In the genomic region with DNA sequence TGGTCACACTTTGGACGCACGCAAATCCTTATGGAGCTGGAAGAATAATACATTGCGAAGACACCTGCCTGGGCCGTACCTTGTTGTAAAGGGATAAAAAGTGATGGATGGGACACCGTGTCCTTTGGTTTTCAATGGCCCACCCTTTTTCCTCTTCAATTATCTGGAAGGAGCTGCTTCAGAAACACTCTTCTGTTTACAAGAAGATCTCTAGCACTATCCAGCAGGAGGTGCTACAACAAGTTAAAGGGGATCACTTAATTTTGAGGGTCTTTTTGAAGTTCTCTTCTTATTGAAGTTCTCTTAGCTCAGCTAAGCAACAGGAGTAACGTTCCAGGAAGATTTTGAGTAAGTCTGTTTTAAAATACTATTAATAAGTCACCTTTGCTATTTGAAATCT, we compare ENCODE assay signal across 9 mouse cellular contexts.
DNase-seq lines count a peak whose midpoint lies in the region; ATAC-seq lines count a peak whose summit lies in the region.
"Had no signal": no experiment of that assay in that cellular context is flagged by ENCODE, and none has a peak within 500 bp of the region (broad histone marks: within the 10 kb centered on the region; RNA-seq: fewer than 3 reads in every experiment).

No protein-coding gene starts in this region.

- no peak overlapping the region for H3K9ac ChIP-seq in liver, embryonic 11.5 days (ENCODE audit: low read depth, low read length)
- no peak overlapping the region for H3K9ac ChIP-seq in hindbrain, embryonic 16.5 days (ENCODE audit: low read depth, low read length)
- H3K9ac ChIP-seq in neural tube, embryonic 14.5 days (replicated peaks; ENCODE audit: low read depth, low read length) = no peak overlapping the region

- no peak overlapping the region for H3K4me3 ChIP-seq in liver, embryonic 11.5 days (ENCODE audit: low read depth, low read length)
- H3K4me3 ChIP-seq in embryonic facial prominence, embryonic 10.5 days = peak overlapping the region; percentile 87
- H3K4me3 ChIP-seq in hindbrain, embryonic 16.5 days (ENCODE audit: low read length) = no peak overlapping the region; the same call in 1 of the 2 replicates
- no peak overlapping the region for H3K4me3 ChIP-seq in neural tube, embryonic 14.5 days (ENCODE audit: low read depth, low read length)

- no peaks in the 10 kb centered on the region for H3K9me3 ChIP-seq in liver, embryonic 11.5 days (ENCODE audit: control insufficient read depth, low read length)
- no peaks in the 10 kb centered on the region for H3K9me3 ChIP-seq in embryonic facial prominence, embryonic 10.5 days
- no peaks in the 10 kb centered on the region for H3K9me3 ChIP-seq in hindbrain, embryonic 16.5 days (ENCODE audit: control insufficient read depth, low read length)
- no peaks in the 10 kb centered on the region for H3K9me3 ChIP-seq in neural tube, embryonic 14.5 days (ENCODE audit: control insufficient read depth, low read length)

- no peak overlapping the region for H3K27ac ChIP-seq in liver, embryonic 11.5 days (ENCODE audit: low read depth, low read length)
- no peak overlapping the region for H3K27ac ChIP-seq in embryonic facial prominence, embryonic 10.5 days (replicated peaks)
- no peak overlapping the region for H3K27ac ChIP-seq in hindbrain, embryonic 16.5 days (ENCODE audit: low read depth, low read length)
- no peak overlapping the region for H3K27ac ChIP-seq in neural tube, embryonic 14.5 days (ENCODE audit: low read depth, low read length)

- peaks cover 9% of the 10 kb centered on the region for H3K4me1 ChIP-seq in liver, embryonic 11.5 days (replicated peaks; ENCODE audit: control insufficient read depth, insufficient read depth, low read length)
- peaks cover 42% of the 10 kb centered on the region for H3K4me1 ChIP-seq in embryonic facial prominence, embryonic 10.5 days
- peaks cover 26% of the 10 kb centered on the region for H3K4me1 ChIP-seq in hindbrain, embryonic 16.5 days (ENCODE audit: control insufficient read depth, insufficient read depth, low read depth, low read length)
- H3K4me1 ChIP-seq in neural tube, embryonic 14.5 days (ENCODE audit: control insufficient read depth, insufficient read depth, low read length) = peaks cover 25% of the 10 kb centered on the region

- ATAC-seq in liver, embryonic 11.5 days (replicated peaks; ENCODE audit: low FRiP score) = no peak
- no peak for ATAC-seq in hindbrain, embryonic 16.5 days
- ATAC-seq in neural tube, embryonic 14.5 days (ENCODE audit: low read depth) = no peak

- peak overlapping the region; percentile 30 for H3K4me2 ChIP-seq in liver, embryonic 11.5 days
- peak overlapping the region; percentile 45 for H3K4me2 ChIP-seq in hindbrain, embryonic 16.5 days (ENCODE audit: low read length)
- H3K4me2 ChIP-seq in neural tube, embryonic 14.5 days (ENCODE audit: low read depth, low read length) = peak overlapping the region; percentile 94

- no peaks in the 10 kb centered on the region for H3K36me3 ChIP-seq in liver, embryonic 11.5 days (ENCODE audit: control insufficient read depth, insufficient read depth, low read length)
- H3K36me3 ChIP-seq in embryonic facial prominence, embryonic 10.5 days (replicated peaks) = 0 out of 2 replicates have a peak, but pooled peaks cover 3% of the 10 kb centered on the region
- no peaks in the 10 kb centered on the region for H3K36me3 ChIP-seq in hindbrain, embryonic 16.5 days (ENCODE audit: control insufficient read depth, insufficient read depth, low read length)
- H3K36me3 ChIP-seq in neural tube, embryonic 14.5 days (ENCODE audit: control insufficient read depth, insufficient read depth, low read length) = no peaks in the 10 kb centered on the region

- H3K27me3 ChIP-seq in liver, embryonic 11.5 days (replicated peaks; ENCODE audit: control insufficient read depth, insufficient read depth, low read length) = no peaks in the 10 kb centered on the region
- H3K27me3 ChIP-seq in embryonic facial prominence, embryonic 10.5 days (replicated peaks; ENCODE audit: low read depth, poor library complexity, severe bottlenecking) = no peaks in the 10 kb centered on the region
- H3K27me3 ChIP-seq in hindbrain, embryonic 16.5 days (replicated peaks; ENCODE audit: control insufficient read depth, insufficient read depth, low read length) = no peaks in the 10 kb centered on the region
- no peaks in the 10 kb centered on the region for H3K27me3 ChIP-seq in neural tube, embryonic 14.5 days (ENCODE audit: control insufficient read depth, insufficient read depth, low read length)

- 66% methylated on average over 6 of the region's 6 CpGs for WGBS in liver, embryonic 11.5 days
- 71% methylated on average over 6 of the region's 6 CpGs for WGBS in embryonic facial prominence, embryonic 10.5 days
- WGBS in hindbrain, embryonic 16.5 days = 49% methylated on average over 6 of the region's 6 CpGs
- 29% methylated on average over 6 of the region's 6 CpGs for WGBS in neural tube, embryonic 14.5 days

- DNase-seq in liver, embryonic 11.5 days (ENCODE audit: low spot score) = no peak
- no peak for DNase-seq in liver
- DNase-seq in embryonic facial prominence, embryonic 10.5 days (ENCODE audit: low spot score) = no peak
- no peak for DNase-seq in frontal cortex, postnatal 25 days (ENCODE audit: low spot score in 2 of 2)
- DNase-seq in layer of hippocampus, adult 8-10 months (ENCODE audit: low spot score in 2 of 2) = no peak
- no peak for DNase-seq in cerebellum, postnatal 14 days
- DNase-seq: gastrocnemius, postnatal 25 days had no signal

Comparison
In these comparisons a context has a peak if more than half of its experiments do, and no peak if none do; other contexts are left out.
1. H3K4me2 ChIP-seq: peak in every context shown above with its lines; median percentile 94 in neural tube, embryonic 14.5 days; 45 in hindbrain, embryonic 16.5 days; 30 in liver, embryonic 11.5 days.